Mouse (Mus musculus): ENCODE measurements around the gene Gm7168. TPM values are rescaled to one million over a fixed set of nuclear protein-coding genes. Genes with fewer than 3 reads are reported as not detected.
"Not testable (repeated sequence)": the region's sequence is repeated elsewhere in the genome, so short reads cannot be mapped to it uniquely, and the experiment has no call there.

Gm7168 gene
- not detected in 2 replicates for polyA plus RNA-seq (2012; rRNA removed)

- H3K27ac ChIP-seq (ENCODE audit: insufficient read depth, low read depth, low read length); H3K4me3 ChIP-seq (ENCODE audit: insufficient read depth, low read depth, low read length); DNase-seq; H3K36me3 ChIP-seq (ENCODE audit: control insufficient read depth, insufficient read depth, low read length); H3K27me3 ChIP-seq (replicated peaks; ENCODE audit: control insufficient read depth, insufficient read depth, low read length); H3K4me1 ChIP-seq (ENCODE audit: control insufficient read depth, insufficient read depth, low read length): not testable (repeated sequence)
- WGBS = 100% methylated on average over 1 of the region's 2 CpGs
These were observed at the start of gene Gm7168 for GRCm38 (mm10) chr17:13948073-13948472. Gene Gm7168, plus strand, starts transcription at chr17:13948373.

- no peaks in the 10 kb centered on the region for H3K4me1 ChIP-seq (ENCODE audit: control insufficient read depth, insufficient read depth, low read length)
- no peak overlapping the region for H3K4me3 ChIP-seq (ENCODE audit: insufficient read depth, low read depth, low read length)
- no peaks in the 10 kb centered on the region for H3K27me3 ChIP-seq (replicated peaks; ENCODE audit: control insufficient read depth, insufficient read depth, low read length)
- WGBS = 89% methylated on average over 17 of the region's 17 CpGs
- no peak overlapping the region for H3K27ac ChIP-seq (ENCODE audit: insufficient read depth, low read depth, low read length)
- TF ChIP-seq POLR2A (IDR thresholded peaks at IDR 0.05; ENCODE audit: low read depth, low read length) (no peak), CTCF (conservative IDR thresholded peaks at IDR 0.05; ENCODE audit: insufficient read depth, insufficient read length, low read depth, low read length) (no peak)
- H3K36me3 ChIP-seq (ENCODE audit: control insufficient read depth, insufficient read depth, low read length) = peaks cover 4% of the 10 kb centered on the region
- DNase-seq = no peak
These were observed 49.3 kb upstream of the Gm7168 start for GRCm38 (mm10) chr17:13898838-13899237.

GRCm38 (mm10) chr17:13899241-13899640 lies 48.9 kb upstream of the Gm7168 start:
- H3K27me3 ChIP-seq (replicated peaks; ENCODE audit: control insufficient read depth, insufficient read depth, low read length) = no peaks in the 10 kb centered on the region
- H3K36me3 ChIP-seq (ENCODE audit: control insufficient read depth, insufficient read depth, low read length) = peaks cover 4% of the 10 kb centered on the region
- 90% methylated on average over 7 of the region's 7 CpGs for WGBS
- no peaks in the 10 kb centered on the region for H3K4me1 ChIP-seq (ENCODE audit: control insufficient read depth, insufficient read depth, low read length)
- no peak for DNase-seq
- no peak overlapping the region for H3K4me3 ChIP-seq (ENCODE audit: insufficient read depth, low read depth, low read length)
- TF ChIP-seq POLR2A (IDR thresholded peaks at IDR 0.05; ENCODE audit: low read depth, low read length) (no peak), CTCF (conservative IDR thresholded peaks at IDR 0.05; ENCODE audit: insufficient read depth, insufficient read length, low read depth, low read length) (no peak)
- no peak overlapping the region for H3K27ac ChIP-seq (ENCODE audit: insufficient read depth, low read depth, low read length)

DNA sequence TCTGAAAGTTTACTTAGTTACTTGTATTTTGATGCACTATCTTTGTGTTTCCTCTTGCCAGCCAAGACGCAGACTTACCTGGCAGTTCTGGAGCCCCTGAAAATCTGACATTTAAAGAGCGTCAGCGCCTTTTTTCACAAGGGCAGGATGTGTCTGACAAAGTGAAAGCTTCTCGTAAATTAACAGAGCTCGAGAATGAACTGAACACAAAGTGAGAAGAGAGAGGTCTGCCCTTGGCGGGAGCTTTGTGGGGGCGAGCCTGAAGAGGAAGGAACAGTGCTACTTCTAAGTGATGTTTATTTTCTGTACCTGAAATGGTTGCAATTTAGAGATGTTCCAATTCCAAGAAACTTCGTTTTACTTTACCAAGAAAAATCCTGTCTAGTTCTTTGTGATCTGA lies 44.4 kb upstream of the Gm7168 start:
- H3K36me3 ChIP-seq (ENCODE audit: control insufficient read depth, insufficient read depth, low read length) = peaks cover 7% of the 10 kb centered on the region
- no peak for DNase-seq
- H3K27ac ChIP-seq (ENCODE audit: insufficient read depth, low read depth, low read length) = no peak overlapping the region
- TF ChIP-seq POLR2A (IDR thresholded peaks at IDR 0.05; ENCODE audit: low read depth, low read length) (no peak), CTCF (conservative IDR thresholded peaks at IDR 0.05; ENCODE audit: insufficient read depth, insufficient read length, low read depth, low read length) (no peak)
- 70% methylated on average over 8 of the region's 8 CpGs for WGBS
- H3K4me1 ChIP-seq (ENCODE audit: control insufficient read depth, insufficient read depth, low read length) = no peaks in the 10 kb centered on the region
- H3K27me3 ChIP-seq (replicated peaks; ENCODE audit: control insufficient read depth, insufficient read depth, low read length) = no peaks in the 10 kb centered on the region
- no peak overlapping the region for H3K4me3 ChIP-seq (ENCODE audit: insufficient read depth, low read depth, low read length)

DNA sequence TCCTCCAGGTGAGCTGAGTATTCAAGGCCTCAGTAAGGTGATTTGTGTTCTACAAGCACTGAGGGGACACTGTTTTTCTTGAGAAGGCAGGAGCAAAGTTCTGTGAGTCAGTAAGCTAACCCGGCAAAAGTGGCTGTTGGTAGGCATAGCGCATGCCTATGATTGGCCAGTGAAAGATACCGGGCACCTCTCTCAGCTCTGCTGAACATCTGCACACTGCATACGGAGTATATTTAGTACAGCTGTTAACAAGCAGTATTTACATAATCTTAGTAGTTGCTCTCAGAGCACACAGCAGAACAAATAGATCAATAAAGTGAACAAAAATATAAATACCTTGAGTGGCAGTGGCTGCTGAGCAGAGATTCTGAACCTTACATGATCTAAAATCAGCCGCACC lies 41.1 kb upstream of the Gm7168 start:
- Histone ChIP-seq H3K27me3 (replicated peaks; ENCODE audit: control insufficient read depth, insufficient read depth, low read length) (no peaks in the 10 kb centered on the region), H3K4me3 (ENCODE audit: insufficient read depth, low read depth, low read length) (no peak overlapping the region), H3K36me3 (ENCODE audit: control insufficient read depth, insufficient read depth, low read length) (peaks cover 5% of the 10 kb centered on the region), H3K4me1 (ENCODE audit: control insufficient read depth, insufficient read depth, low read length) (no peaks in the 10 kb centered on the region), H3K27ac (ENCODE audit: insufficient read depth, low read depth, low read length) (no peak overlapping the region)
- DNase-seq = no peak
- 95% methylated on average over 5 of the region's 5 CpGs for WGBS
- no peak for TF ChIP-seq CTCF (conservative IDR thresholded peaks at IDR 0.05; ENCODE audit: insufficient read depth, insufficient read length, low read depth, low read length)
- TF ChIP-seq POLR2A (IDR thresholded peaks at IDR 0.05; ENCODE audit: low read depth, low read length) = no peak

GRCm38 (mm10) chr17:13907681-13908080 lies 40.5 kb upstream of the Gm7168 start:
- DNase-seq = no peak
- Histone ChIP-seq H3K27ac (ENCODE audit: insufficient read depth, low read depth, low read length) (no peak overlapping the region), H3K36me3 (ENCODE audit: control insufficient read depth, insufficient read depth, low read length) (peaks cover 5% of the 10 kb centered on the region), H3K27me3 (replicated peaks; ENCODE audit: control insufficient read depth, insufficient read depth, low read length) (no peaks in the 10 kb centered on the region), H3K4me3 (ENCODE audit: insufficient read depth, low read depth, low read length) (no peak overlapping the region), H3K4me1 (ENCODE audit: control insufficient read depth, insufficient read depth, low read length) (no peaks in the 10 kb centered on the region)
- WGBS = 97% methylated on average over 1 of the region's 1 CpGs
- TF ChIP-seq POLR2A (IDR thresholded peaks at IDR 0.05; ENCODE audit: low read depth, low read length) = no peak
- TF ChIP-seq CTCF (conservative IDR thresholded peaks at IDR 0.05; ENCODE audit: insufficient read depth, insufficient read length, low read depth, low read length) = no peak

GRCm38 (mm10) chr17:13913951-13914350 lies 34.2 kb upstream of the Gm7168 start:
- Histone ChIP-seq H3K36me3 (ENCODE audit: control insufficient read depth, insufficient read depth, low read length) (no peaks in the 10 kb centered on the region), H3K27me3 (replicated peaks; ENCODE audit: control insufficient read depth, insufficient read depth, low read length) (no peaks in the 10 kb centered on the region), H3K4me1 (ENCODE audit: control insufficient read depth, insufficient read depth, low read length) (no peaks in the 10 kb centered on the region), H3K4me3 (ENCODE audit: insufficient read depth, low read depth, low read length) (no peak overlapping the region), H3K27ac (ENCODE audit: insufficient read depth, low read depth, low read length) (no peak overlapping the region)
- WGBS = 45% methylated on average over 4 of the region's 4 CpGs
- DNase-seq = no peak
- TF ChIP-seq CTCF (conservative IDR thresholded peaks at IDR 0.05; ENCODE audit: insufficient read depth, insufficient read length, low read depth, low read length) = no peak
- no peak for TF ChIP-seq POLR2A (IDR thresholded peaks at IDR 0.05; ENCODE audit: low read depth, low read length)

GRCm38 (mm10) chr17:13914531-13914930 lies 33.6 kb upstream of the Gm7168 start:
- Histone ChIP-seq H3K36me3 (ENCODE audit: control insufficient read depth, insufficient read depth, low read length) (no peaks in the 10 kb centered on the region), H3K4me3 (ENCODE audit: insufficient read depth, low read depth, low read length) (no peak overlapping the region), H3K27ac (ENCODE audit: insufficient read depth, low read depth, low read length) (no peak overlapping the region), H3K27me3 (replicated peaks; ENCODE audit: control insufficient read depth, insufficient read depth, low read length) (no peaks in the 10 kb centered on the region), H3K4me1 (ENCODE audit: control insufficient read depth, insufficient read depth, low read length) (no peaks in the 10 kb centered on the region)
- TF ChIP-seq CTCF (conservative IDR thresholded peaks at IDR 0.05; ENCODE audit: insufficient read depth, insufficient read length, low read depth, low read length) (no peak), POLR2A (IDR thresholded peaks at IDR 0.05; ENCODE audit: low read depth, low read length) (no peak)
- WGBS = 45% methylated on average over 4 of the region's 4 CpGs
- DNase-seq = peak; percentile 81
